Mouse (Mus musculus): ENCODE measurements around the gene Slc38a11.
A peak's percentile ranks its signal among the peaks of the same experiment; 100 is the strongest.

Slc38a11 gene

DNA sequence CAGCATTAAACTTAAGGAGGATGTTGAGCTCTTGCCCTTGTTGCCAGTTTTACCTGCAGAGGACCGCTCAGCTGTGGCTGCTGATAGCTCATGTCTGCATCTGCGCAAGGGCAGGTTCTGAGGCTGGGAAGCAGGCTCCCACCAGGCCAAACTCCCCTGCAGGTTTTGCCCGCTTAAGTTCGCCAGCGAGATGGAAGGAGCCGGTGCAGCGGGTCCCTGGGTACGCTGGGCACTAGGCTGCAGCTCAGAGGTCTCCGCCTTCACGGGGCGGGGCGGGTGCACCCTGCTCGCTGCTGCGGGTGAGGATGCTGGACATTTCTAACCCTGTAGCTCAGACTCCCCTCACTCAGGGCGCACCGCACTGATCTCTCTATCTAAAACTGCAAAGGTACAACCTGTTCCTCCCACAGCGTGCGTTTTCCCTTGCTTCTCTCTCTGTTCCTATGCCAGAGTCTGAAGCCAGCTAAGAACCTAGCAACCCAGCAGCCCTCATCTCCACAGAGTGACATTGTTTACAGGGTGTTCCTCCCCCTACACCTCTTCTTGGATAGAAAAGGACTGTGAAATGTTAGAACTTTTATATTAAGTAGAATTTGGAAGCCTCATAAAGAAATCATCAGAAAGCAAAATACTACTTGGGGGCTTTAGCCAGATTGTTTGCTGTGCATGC is at the start of gene Slc38a11:
Gene Slc38a11 (minus strand): TSS at position 207 of the 670 bp plus-strand sequence.
- no peak for DNase-seq (ENCODE audit: low spot score)

DNA sequence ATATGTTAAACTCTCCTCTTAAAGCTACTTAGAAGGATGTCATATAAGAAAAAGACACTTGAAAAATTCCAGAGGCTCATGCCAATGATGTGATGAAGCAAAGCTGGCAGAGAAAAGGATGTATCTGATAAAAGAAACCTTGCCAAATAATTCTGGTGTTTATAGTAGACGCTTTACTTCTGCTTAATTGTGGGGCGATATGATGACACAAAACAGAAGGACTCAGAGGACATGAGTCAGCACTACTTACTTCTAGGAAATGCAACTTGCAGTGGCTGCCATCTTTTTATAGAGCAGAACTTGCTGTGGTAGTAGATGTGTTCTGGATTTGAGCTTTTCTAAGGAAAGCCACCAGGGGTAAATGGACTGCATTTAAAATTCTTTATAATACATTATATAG is 43.3 kb upstream of the Slc38a11 start:
- DNase-seq (ENCODE audit: low spot score): no peak

DNA sequence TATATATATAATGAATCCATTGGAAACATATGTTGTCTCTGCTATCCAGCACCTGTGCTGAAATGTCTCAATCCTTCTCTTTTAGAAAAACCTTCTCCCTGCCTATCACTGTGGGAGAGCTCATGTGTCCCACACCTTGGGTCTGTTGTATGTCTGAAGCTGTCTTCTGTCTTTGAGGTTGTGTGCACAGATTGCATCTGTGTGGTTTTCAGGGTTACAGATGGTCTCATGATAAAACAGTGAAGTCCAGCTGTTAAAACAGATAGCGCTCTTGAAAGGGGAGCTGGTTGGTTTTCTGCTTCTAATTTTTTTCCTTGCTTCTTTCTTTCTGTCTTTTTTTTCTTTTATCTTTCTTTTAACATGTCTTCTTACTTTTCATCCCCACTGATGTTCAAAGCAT is 41.6 kb upstream of the Slc38a11 start:
- no peak for DNase-seq (ENCODE audit: low spot score)

DNA sequence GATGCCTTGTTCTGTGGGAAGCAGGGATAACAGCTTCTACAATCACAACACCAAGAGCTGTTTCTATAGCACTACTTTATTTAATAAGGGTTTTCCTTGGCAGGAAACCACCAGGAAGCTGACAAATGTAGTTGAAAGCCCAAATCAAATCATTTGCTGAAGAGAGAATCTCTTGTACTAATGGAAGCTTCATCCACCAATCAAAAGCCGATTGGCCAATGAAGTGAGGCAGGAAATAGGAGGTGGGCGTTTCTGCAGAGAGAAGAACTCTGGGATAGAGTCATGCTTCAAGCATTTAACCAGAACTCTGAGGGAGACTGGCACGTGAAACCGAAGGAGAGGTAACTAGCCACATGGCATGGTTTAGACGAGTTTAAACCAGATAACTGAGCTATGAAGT is 38.2 kb upstream of the Slc38a11 start:
- DNase-seq (ENCODE audit: low spot score): no peak

DNA sequence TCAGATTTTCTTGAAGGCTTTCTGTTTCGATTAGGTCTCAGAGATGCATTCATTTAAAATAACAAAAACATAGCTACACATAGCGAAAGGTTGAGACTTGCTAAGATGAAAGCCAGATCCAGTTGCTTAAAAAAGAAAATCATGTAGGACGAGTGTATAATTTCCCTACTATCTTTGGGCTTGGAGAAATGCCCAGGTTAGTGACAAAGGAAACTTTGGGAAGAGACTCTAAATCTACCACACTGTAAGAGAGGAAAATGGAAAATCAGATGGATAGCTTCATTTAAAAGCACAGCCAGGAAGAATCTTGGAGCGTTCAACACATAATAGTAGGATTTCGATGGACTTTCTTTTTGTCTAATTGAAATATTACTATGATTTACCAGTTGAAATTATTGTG is 36.1 kb upstream of the Slc38a11 start:
- DNase-seq (ENCODE audit: low spot score): no peak

DNA sequence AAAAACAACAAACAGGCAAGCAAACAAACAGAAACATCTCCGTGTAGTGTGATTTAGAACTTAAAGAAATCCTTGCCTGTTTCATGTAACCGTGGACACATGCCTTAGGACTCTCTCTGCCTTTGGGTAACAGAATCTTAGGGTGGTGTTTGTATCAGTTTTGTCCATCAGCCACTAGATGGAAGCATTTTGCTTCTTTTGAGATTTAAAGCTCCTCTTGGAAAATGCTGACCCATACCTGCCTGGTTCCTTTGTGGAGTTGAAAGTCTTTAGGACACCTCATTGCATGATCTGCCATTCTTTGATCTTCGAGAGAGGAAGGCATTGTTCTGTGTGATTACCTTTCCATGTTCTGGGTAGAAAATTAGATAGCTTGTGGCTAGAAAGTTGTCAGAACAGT is 32.3 kb upstream of the Slc38a11 start:
- DNase-seq (ENCODE audit: low spot score): no peak

DNA sequence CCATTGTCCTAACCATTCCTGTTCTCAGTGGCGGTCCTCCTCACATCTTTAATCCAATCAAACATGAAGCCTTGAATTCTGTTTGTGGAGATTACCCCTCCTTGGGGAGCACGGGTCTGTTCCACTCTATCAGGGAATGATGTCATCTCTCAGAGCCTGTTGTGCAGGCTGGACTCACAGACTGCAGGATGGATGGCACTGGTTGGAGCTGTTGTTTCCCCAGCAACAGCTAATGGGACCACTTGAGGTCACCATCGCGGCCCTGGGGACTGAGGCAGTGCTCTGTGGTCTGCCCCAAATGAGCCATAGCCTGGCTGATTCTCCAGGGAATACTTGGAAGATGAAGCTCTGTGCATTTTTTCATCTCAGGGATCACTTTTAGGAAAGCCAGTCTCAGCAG is 29.2 kb upstream of the Slc38a11 start:
- no peak for DNase-seq (ENCODE audit: low spot score)

DNA sequence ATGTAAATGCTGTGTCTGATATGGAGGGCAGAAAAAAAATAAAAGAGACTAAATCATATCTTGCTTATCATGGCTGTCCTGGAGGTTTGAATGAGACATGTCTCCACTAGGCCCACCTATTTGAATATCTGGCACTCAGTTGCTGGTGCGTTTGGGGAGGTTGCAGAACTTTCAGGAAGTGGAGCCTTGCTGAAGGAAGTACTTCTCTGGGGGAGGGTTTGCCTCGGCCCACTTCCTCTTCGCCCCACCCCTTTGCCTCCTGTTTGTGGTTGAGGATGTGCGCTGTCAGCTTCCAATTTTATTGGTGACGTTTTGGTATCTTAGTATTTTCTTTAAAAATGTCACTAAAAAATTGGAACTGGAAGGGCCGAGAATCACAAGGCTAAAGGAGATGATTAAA is 27.5 kb upstream of the Slc38a11 start:
- DNase-seq (ENCODE audit: low spot score): no peak

DNA sequence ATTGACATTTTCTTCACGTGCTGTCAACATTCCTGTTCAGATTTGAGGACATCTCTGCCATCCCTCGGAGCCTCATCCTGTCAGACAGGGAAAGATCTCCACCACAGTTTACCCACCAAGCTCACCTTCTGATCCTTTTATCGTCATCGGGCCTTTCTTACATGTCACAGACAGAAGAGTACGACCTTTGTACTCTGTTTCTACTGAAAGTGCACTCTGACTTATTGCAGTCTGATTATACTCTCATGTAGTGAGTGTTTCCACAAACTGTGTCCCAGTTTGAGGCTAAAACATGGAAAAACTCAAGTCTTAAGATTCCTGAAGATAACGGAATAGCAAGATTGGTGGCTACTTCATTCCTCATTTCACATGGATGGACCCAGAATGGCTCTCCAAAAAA is 21.0 kb upstream of the Slc38a11 start:
- no peak for DNase-seq (ENCODE audit: low spot score)

DNA sequence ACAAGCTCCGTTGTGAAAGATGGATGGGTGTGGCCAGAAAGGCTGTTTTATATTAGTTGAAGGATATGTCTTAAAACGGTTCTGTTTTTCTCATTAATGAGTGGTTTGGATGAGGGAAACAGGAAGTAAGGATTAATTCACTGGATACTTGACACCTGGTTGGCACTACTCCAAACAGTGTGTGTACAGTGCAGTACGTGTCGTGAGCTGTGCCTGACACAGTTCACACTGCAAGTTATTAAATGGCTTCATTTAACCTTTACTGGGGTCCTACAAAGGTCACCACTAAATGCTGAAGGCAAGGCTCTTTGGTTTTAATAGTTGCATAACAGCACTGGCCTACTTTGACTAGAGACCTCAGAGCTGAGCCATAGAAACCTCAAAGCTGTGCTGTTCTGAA is 18.7 kb upstream of the Slc38a11 start:
- DNase-seq (ENCODE audit: low spot score): no peak

DNA sequence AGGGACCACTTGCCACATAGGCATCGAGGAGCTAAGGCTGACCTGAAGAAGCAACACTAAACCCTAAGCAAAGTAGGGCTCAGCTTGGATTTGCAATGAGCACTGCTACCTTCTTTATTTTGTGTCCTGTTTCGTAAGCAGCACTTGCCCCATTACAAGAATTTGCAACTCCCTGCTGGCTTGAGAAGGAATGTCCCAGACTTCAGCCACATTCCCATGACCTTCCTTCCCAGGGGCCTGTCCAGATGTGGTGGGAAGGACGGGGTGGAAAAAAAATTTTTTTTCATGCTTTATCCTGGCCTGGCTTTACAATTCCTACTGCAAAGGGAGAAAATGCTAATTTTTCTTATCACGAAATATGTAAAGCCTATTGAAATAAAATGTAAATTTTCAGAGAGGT is 14.6 kb upstream of the Slc38a11 start:
- no peak for DNase-seq (ENCODE audit: low spot score)

DNA sequence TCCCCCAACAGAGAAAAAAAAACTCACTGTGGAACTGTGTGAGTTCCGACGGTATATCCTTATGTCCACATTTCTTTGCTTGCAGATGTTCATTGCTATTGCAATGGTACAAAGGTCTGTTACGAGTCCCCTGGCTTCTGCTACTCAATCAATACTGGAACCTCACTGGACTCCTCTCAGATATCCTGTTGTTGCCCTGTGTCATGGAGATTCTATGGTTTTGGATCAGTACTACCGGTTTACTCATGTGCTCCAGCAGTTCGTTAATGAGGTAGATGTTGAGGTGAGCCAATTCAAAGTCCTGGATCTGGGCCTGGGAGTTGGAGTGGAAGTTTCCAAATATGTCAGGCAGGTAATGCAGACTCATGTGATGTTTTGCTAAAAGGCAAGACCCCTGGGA is 10.6 kb upstream of the Slc38a11 start:
- no peak for DNase-seq (ENCODE audit: low spot score)

DNA sequence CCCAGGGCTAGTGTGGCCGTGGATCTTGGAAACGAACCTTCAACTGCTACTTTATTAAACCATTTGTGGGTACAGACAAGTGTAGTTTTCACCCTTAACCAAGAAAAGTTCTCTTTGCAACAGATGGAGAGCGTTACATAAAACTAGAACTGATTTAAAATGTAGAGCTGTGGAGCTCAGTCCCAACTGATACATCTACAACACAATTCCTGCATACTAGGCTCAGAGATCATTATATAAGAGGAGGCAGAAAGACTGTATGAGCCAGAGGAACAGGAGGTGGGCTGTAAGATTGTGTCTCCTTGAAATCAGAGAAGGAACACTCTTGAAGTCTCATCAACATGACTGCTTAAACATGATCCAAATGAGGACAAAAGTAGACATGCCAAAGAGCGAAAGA is 9.2 kb upstream of the Slc38a11 start:
- DNase-seq (ENCODE audit: low spot score): no peak

DNA sequence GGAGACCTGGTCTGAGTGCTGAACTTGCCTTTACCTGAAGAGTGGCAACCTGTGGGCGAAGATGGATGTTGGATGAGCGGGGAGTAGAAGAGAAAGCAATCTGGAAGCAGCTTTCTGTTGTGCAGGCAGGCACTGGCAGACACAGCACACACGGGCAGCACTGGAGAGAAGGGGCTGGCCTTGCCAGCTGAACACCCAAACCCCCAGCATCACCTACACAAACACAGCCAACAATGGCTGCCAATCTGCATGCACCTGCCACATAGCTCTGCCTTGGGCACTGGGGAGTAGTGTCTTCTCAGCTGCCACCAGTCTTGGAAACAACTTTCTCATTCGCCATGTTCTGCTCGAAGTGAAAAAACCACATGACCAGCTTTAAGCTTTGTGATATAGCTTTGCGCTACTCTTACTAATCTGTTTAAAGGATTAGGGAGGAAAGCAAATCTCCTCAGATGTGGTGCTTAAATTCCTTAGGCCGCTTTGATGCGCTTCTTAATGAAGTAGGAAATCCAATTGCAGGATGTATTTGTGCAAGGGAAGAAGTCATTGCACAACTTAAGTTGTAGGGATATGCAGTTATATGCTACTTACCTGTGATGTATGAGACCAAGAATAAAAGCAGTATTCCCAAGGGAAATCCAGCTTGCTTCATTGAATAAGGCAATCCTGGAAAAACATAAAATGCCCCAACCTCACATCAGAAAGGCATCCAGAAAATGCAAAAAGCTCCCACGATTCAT is 2.9 kb downstream of the Slc38a11 start:
- DNase-seq (ENCODE audit: low spot score): no peak

DNA sequence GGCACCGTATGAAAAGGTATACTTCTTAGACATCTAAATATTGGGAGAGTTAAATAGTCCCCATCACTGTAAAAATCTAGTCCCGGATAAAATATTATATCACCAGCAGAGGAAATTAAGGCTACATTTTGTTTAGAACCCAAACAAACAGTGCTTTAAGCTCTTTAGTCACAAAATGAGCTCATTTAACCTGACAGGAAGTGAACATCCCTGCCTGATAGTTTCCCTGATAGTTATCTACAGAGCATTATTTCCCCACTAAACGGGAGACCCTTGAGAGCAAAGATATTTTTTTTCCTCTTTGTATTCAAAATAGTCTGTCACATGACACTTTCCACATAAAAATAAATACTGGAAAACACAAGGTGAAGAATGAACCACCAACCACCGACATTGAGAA is 16.5 kb downstream of the Slc38a11 start:
- no peak for DNase-seq (ENCODE audit: low spot score)

DNA sequence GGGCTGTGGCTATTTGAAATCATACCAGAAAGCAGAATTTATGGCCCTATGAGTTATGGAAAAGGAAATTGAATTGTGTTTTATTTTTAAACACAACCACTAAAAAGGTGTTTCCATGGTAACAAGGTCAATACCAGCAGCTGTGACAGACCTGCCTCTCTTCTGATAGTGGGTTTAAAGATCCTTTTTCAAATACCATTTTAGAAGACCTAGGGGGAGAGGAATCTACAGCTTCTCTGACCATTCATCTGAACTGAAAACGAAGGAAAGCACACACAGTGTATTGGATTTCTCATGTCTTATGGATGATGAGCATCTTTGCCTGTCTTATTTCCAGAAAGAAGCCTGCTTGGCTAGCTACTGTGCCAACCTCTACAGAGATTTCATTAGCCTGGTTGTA is 16.9 kb downstream of the Slc38a11 start:
- no peak for DNase-seq (ENCODE audit: low spot score)

DNA sequence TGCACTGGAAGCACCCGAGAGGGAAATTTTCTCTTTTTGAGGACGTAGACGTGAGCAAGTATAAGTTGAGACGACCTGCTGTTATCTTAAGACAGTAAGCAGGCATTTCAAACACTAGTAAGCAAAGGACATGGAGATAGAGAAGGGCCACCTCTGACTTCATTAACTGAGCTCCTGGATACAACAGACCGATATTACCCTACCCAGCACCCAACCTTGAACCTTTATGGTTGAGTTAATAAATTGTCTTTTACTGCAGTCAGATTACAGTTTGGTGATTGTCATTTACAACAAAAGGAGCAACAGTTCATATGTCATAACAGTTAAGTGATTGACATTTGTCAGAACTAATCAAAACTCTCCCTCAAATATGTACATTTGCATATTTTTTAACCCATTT is 17.8 kb downstream of the Slc38a11 start:
- DNase-seq (ENCODE audit: low spot score): no peak

DNA sequence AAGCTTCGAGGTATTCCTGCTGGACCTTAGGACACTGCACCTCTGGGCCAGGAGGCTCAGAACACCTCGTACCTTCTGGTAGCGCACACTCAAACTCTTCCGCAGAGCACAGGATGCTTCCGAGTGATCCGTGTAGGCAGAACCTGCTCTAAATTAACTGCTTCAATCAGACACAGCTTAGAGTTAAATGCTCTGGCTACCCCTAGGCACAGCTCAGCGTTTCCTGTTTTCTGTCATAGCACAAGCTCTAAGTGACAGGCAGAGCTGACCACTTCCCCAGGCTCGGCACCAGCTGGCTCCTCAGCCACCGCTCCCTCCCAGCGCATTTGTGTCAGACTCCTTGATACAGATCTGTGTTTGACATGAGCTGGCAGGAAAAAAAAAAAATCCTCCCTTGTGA is 21.8 kb downstream of the Slc38a11 start:
- DNase-seq (ENCODE audit: low spot score): no peak

DNA sequence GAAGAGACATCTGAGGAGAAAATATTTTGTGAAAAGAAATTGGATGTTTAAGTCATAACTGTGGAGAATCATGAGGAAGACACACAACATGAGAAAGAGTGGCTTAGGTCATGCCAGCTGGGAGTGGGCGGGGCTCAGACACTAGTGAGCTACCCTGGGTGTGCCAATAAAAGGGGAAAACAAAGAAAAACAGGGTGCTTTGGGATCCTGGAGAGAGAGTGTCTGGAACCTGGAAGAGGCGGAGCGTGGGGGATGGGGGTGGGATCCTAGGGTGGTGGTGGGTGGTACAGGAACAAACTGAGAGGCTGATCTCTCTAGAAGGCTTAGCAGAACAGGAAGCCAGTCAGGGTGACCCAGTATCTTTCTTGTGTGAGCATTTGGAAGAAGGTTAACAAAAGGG is 23.0 kb downstream of the Slc38a11 start:
- no peak for DNase-seq (ENCODE audit: low spot score)

DNA sequence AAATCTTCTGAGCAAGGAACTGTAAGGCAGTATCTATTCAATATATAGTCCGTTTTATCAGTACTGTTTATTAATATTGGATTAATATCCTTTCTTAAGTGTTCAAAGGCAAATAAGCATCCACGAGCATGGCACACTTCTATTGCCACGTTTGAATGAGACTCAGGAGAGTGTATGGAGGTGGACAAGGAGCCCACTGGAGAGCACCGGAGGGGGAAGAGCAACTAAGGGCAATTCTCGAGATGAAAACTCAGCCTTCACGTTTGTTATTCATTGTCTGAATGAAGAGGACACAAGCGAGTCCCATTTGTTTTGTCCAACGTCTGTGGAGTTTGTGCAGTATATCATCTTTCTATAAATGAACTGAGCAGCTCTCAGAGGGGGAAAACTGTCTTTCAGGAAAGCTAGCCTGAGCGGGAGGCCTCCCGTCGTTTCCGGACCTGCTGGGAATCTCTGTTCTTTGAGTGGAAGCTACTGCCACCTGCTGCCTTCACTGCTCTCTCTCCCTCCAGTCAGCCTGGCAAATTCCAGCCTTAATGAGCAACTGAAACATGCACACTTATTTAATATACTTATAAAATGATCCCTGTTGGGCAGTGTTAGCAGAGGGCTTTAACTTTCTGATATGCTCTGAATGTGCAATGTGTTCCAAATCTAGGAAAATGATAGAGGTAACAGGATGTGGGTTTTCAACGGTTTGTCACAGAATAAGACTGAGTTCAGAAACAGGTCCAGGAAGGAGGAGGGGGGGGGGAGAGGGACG is 26.3 kb downstream of the Slc38a11 start:
- no peak for DNase-seq (ENCODE audit: low spot score)

DNA sequence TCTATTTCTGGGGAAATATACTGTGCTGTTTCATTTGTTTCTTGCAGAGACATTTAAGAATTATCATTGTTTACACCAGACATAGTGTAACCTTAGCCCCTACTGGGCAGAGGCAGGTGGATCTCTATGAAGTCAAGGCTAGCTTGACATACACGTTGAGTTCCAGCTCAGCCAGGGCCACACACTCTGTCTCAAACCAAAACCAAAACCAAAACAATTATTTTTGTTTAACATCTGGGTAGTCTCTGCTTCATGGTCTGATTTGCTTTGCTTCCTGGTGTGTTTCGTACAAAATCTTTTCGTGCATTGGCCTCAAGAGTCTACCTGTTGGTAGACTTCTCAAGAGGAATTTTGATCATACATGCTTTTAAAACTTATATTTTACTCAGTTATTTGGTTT is 27.2 kb downstream of the Slc38a11 start:
- no peak for DNase-seq (ENCODE audit: low spot score)

DNA sequence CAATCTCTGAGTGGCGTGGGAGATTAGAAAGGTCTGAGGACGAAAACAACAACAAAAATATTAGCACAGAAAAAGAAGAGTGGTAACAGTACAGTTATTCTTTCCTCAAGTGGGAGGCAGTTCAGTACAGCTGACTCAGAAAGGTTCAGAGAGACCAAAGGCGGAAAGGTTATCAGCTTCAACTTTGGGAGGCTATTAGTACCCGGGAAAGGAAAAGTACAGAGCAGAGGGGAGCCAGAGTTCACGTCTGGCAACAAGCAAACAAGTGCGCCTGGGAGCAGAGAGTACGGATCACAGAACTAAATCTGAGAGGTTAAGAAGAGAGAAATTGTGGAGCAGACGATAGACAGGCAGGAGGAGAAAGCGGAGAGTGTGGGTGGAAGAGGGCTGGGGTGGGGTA is 29.7 kb downstream of the Slc38a11 start:
- no peak for DNase-seq (ENCODE audit: low spot score)

DNA sequence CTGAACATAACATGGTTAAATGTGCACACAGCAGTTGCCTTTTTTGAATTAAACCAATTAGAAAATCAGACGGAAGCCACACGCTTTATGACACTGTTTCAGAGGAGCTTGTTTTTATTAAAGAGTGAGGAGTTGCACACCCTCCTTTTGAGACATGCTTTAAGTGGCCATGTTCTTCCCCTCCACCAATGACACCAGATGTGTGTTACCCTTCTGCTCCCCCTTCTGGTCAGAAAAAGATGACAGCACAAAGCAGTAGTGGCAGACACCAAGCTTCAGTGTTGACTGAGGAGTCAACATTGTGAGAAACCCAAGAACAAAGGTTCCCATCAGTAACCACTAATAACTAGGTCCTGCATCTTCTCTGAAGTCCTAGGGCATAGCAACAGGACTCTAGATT is 32.5 kb downstream of the Slc38a11 start:
- DNase-seq (ENCODE audit: low spot score): peak; percentile 13
